Mouse (Mus musculus): Measurements from ENCODE around the gene Kctd7. TPM values are rescaled to one million over a fixed set of nuclear protein-coding genes. Genes with fewer than 3 reads are reported as not detected.

The Kctd7 gene
- polyA plus RNA-seq, 1 experiment from 2014 or later = 15.5 TPM

Other genes with a start within 250 kb of the Kctd7 start
- 20.0 and 20.1 TPM in 2 replicates for gene Zbed5, start 249.1 kb upstream of the Kctd7 start, polyA plus RNA-seq (2014; fragmentation: Nextera tagmentation; extraction: Ambion mirVana)
- gene Phkg1, start 246.3 kb upstream of the Kctd7 start, polyA plus RNA-seq (2014; fragmentation: Nextera tagmentation; extraction: Ambion mirVana) = 0.22 and 0.94 TPM in 2 replicates
- gene Nupr1l, start 236.3 kb upstream of the Kctd7 start, polyA plus RNA-seq (2014; fragmentation: Nextera tagmentation; extraction: Ambion mirVana) = 5.4 and 6.0 TPM in 2 replicates
- gene Vkorc1l1, start 202.9 kb upstream of the Kctd7 start, polyA plus RNA-seq (2014; fragmentation: Nextera tagmentation; extraction: Ambion mirVana) = 26.5 and 31.3 TPM in 2 replicates
- gene Gusb, start 141.8 kb upstream of the Kctd7 start, polyA plus RNA-seq (2014; fragmentation: Nextera tagmentation; extraction: Ambion mirVana) = 23.3 and 25.8 TPM in 2 replicates
- gene Asl, start 115.6 kb upstream of the Kctd7 start, polyA plus RNA-seq (2014; fragmentation: Nextera tagmentation; extraction: Ambion mirVana) = 32.6 and 50.3 TPM in 2 replicates
- gene Crcp, start 115.6 kb upstream of the Kctd7 start, polyA plus RNA-seq (2014; fragmentation: Nextera tagmentation; extraction: Ambion mirVana) = 54.8 and 72.9 TPM in 2 replicates
- 41.5 and 55.8 TPM in 2 replicates for gene Tpst1, start 71.5 kb upstream of the Kctd7 start, polyA plus RNA-seq (2014; fragmentation: Nextera tagmentation; extraction: Ambion mirVana)
- 38.9 and 40.3 TPM in 2 replicates for gene Rabgef1, start 26.9 kb downstream of the Kctd7 start, polyA plus RNA-seq (2014; fragmentation: Nextera tagmentation; extraction: Ambion mirVana)
- 29.5 and 33.2 TPM in 2 replicates for gene Tmem248, start 72.2 kb downstream of the Kctd7 start, polyA plus RNA-seq (2014; fragmentation: Nextera tagmentation; extraction: Ambion mirVana)
- 44.1 and 56.8 TPM in 2 replicates for gene Sbds, start 110.7 kb downstream of the Kctd7 start, polyA plus RNA-seq (2014; fragmentation: Nextera tagmentation; extraction: Ambion mirVana)
- gene Tyw1, start 110.8 kb downstream of the Kctd7 start, polyA plus RNA-seq (2014; fragmentation: Nextera tagmentation; extraction: Ambion mirVana) = 18.5 and 26.4 TPM in 2 replicates
- 8.4 and 15.6 TPM in 2 replicates for gene Caln1, start 224.6 kb downstream of the Kctd7 start, polyA plus RNA-seq (2014; fragmentation: Nextera tagmentation; extraction: Ambion mirVana)
- gene A330070K13Rik, start 239.8 kb downstream of the Kctd7 start, polyA plus RNA-seq (2014; fragmentation: Nextera tagmentation; extraction: Ambion mirVana) = not detected in 2 replicates

Data from midbrain, embryonic 14.5 days (tissue).